Mouse (Mus musculus): ENCODE results near the gene Map4k2.

Map4k2 gene

GRCm38 (mm10) chr19:6375423-6376254, 34.7 kb downstream of the Map4k2 start:
- no peak for DNase-seq (ENCODE audit: extremely low read depth, low read depth, low spot score)

GRCm38 (mm10) chr19:6376255-6376564, 35.3 kb downstream of the Map4k2 start:
- DNase-seq (ENCODE audit: extremely low read depth, low read depth, low spot score) = no peak

- DNase-seq (ENCODE audit: extremely low read depth, low read depth, low spot score) = no peak
Measured at GRCm38 (mm10) chr19:6376643-6377042, 35.7 kb downstream of the Map4k2 start.

- no peak for DNase-seq (ENCODE audit: extremely low read depth, low read depth, low spot score)
Measured at GRCm38 (mm10) chr19:6377327-6378040, 36.5 kb downstream of the Map4k2 start.

GRCm38 (mm10) chr19:6380411-6381166, 39.7 kb downstream of the Map4k2 start:
- DNase-seq (ENCODE audit: extremely low read depth, low read depth, low spot score) = no peak

GRCm38 (mm10) chr19:6381238-6381637, 40.3 kb downstream of the Map4k2 start:
- no peak for DNase-seq (ENCODE audit: extremely low read depth, low read depth, low spot score)

GRCm38 (mm10) chr19:6382323-6382924, 41.5 kb downstream of the Map4k2 start:
- no peak for DNase-seq (ENCODE audit: extremely low read depth, low read depth, low spot score)

GRCm38 (mm10) chr19:6383470-6383869, 42.5 kb downstream of the Map4k2 start:
- no peak for DNase-seq (ENCODE audit: extremely low read depth, low read depth, low spot score)

GRCm38 (mm10) chr19:6384128-6384527, 43.2 kb downstream of the Map4k2 start, which contains the start of gene Pygm:
Pygm (plus strand) TSS chr19:6384399.
- DNase-seq (ENCODE audit: extremely low read depth, low read depth, low spot score) = no peak

- no peak for DNase-seq (ENCODE audit: extremely low read depth, low read depth, low spot score)
Measured at GRCm38 (mm10) chr19:6384954-6385353, 44.0 kb downstream of the Map4k2 start.

GRCm38 (mm10) chr19:6385419-6385818, 44.5 kb downstream of the Map4k2 start:
- no peak for DNase-seq (ENCODE audit: extremely low read depth, low read depth, low spot score)

- no peak for DNase-seq (ENCODE audit: extremely low read depth, low read depth, low spot score)
Measured at GRCm38 (mm10) chr19:6385821-6386220, 44.9 kb downstream of the Map4k2 start.

- no peak for DNase-seq (ENCODE audit: extremely low read depth, low read depth, low spot score)
Measured at GRCm38 (mm10) chr19:6386234-6386633, 45.3 kb downstream of the Map4k2 start.

- DNase-seq (ENCODE audit: extremely low read depth, low read depth, low spot score) = no peak
Measured at GRCm38 (mm10) chr19:6388006-6388405, 47.1 kb downstream of the Map4k2 start.

- DNase-seq (ENCODE audit: extremely low read depth, low read depth, low spot score) = no peak
Measured at GRCm38 (mm10) chr19:6389803-6390202, 48.9 kb downstream of the Map4k2 start.

- DNase-seq (ENCODE audit: extremely low read depth, low read depth, low spot score) = no peak
Measured at GRCm38 (mm10) chr19:6390251-6390650, 49.3 kb downstream of the Map4k2 start.

GRCm38 (mm10) chr19:6392743-6393393, 51.9 kb downstream of the Map4k2 start:
- no peak for DNase-seq (ENCODE audit: extremely low read depth, low read depth, low spot score)

- DNase-seq (ENCODE audit: extremely low read depth, low read depth, low spot score) = no peak
Measured at GRCm38 (mm10) chr19:6393637-6394036, 52.7 kb downstream of the Map4k2 start.

GRCm38 (mm10) chr19:6396237-6396636, 55.3 kb downstream of the Map4k2 start:
- DNase-seq (ENCODE audit: extremely low read depth, low read depth, low spot score) = no peak

- no peak for DNase-seq (ENCODE audit: extremely low read depth, low read depth, low spot score)
Measured at GRCm38 (mm10) chr19:6397582-6398249, 56.8 kb downstream of the Map4k2 start.
